Mouse (Mus musculus) 416B (cell line): ENCODE measurements at regions not wholly inside any gene's neighbourhood (a gene's known extent, or its start where the extent isn't known, plus 50 kb on each side); places are given as distances from the start of the nearest gene placed in this dataset.

ENCODE experiments used
- DNase-seq: peaks from one replicate; pipeline ENCODE4 v3.0.0; 2011; ENCODE audit warnings: low read depth

GRCm38 (mm10) chr12:46138646-46139045 lies 680.1 kb downstream of the Nova1 start:
- no peak for DNase-seq

GRCm38 (mm10) chr12:46125867-46126266 lies 692.9 kb downstream of the Nova1 start:
- no peak for DNase-seq

GRCm38 (mm10) chr12:46111352-46111751 lies 707.4 kb downstream of the Nova1 start:
- no peak for DNase-seq

- no peak for DNase-seq
Observed at GRCm38 (mm10) chr12:46083356-46083755, 735.4 kb downstream of the Nova1 start.

- DNase-seq, result no peak
Observed at GRCm38 (mm10) chr12:46075789-46076217, 742.9 kb downstream of the Nova1 start.

GRCm38 (mm10) chr12:46075355-46075754 lies 743.4 kb downstream of the Nova1 start:
- DNase-seq, result no peak

GRCm38 (mm10) chr12:46066896-46067295 lies 751.8 kb downstream of the Nova1 start:
- DNase-seq, result no peak

GRCm38 (mm10) chr12:46040626-46041025 lies 778.1 kb downstream of the Nova1 start:
- no peak for DNase-seq

GRCm38 (mm10) chr12:46040216-46040615 lies 778.5 kb downstream of the Nova1 start:
- no peak for DNase-seq

- no peak for DNase-seq
Observed at GRCm38 (mm10) chr12:46036540-46037094, 782.1 kb downstream of the Nova1 start.

- DNase-seq, result no peak
Observed at GRCm38 (mm10) chr12:46025266-46025665, 793.5 kb downstream of the Nova1 start.

- no peak for DNase-seq
Observed at GRCm38 (mm10) chr12:46021546-46021910, 797.2 kb downstream of the Nova1 start.

GRCm38 (mm10) chr12:46020835-46021545 lies 797.7 kb downstream of the Nova1 start:
- DNase-seq, result no peak

- DNase-seq, result no peak
Observed at GRCm38 (mm10) chr12:45977691-45978414, 840.9 kb downstream of the Nova1 start.

- DNase-seq, result no peak
Observed at GRCm38 (mm10) chr12:45975780-45976179, 842.9 kb downstream of the Nova1 start.

- DNase-seq, result no peak
Observed at GRCm38 (mm10) chr12:45970472-45970871, 848.3 kb downstream of the Nova1 start.

GRCm38 (mm10) chr12:45969881-45970280 lies 848.8 kb downstream of the Nova1 start:
- no peak for DNase-seq

- DNase-seq, result no peak
Observed at GRCm38 (mm10) chr12:45946918-45947317, 871.8 kb downstream of the Nova1 start.

GRCm38 (mm10) chr12:45944464-45944863 lies 870.0 kb upstream of the Stxbp6 start:
- DNase-seq, result no peak

- no peak for DNase-seq
Observed at GRCm38 (mm10) chr12:45942402-45942801, 867.9 kb upstream of the Stxbp6 start.

GRCm38 (mm10) chr12:45933388-45933787 lies 858.9 kb upstream of the Stxbp6 start:
- no peak for DNase-seq

- DNase-seq, result no peak
Observed at GRCm38 (mm10) chr12:45932251-45932650, 857.7 kb upstream of the Stxbp6 start.

GRCm38 (mm10) chr12:45929760-45930150 lies 855.2 kb upstream of the Stxbp6 start:
- peak; percentile 23 for DNase-seq
